Mouse (Mus musculus): ENCODE measurements at regions not wholly inside any gene's neighbourhood (a gene's known extent, or its start where the extent isn't known, plus 50 kb on each side); places are given as distances from the start of the nearest gene placed in this dataset.

DNA sequence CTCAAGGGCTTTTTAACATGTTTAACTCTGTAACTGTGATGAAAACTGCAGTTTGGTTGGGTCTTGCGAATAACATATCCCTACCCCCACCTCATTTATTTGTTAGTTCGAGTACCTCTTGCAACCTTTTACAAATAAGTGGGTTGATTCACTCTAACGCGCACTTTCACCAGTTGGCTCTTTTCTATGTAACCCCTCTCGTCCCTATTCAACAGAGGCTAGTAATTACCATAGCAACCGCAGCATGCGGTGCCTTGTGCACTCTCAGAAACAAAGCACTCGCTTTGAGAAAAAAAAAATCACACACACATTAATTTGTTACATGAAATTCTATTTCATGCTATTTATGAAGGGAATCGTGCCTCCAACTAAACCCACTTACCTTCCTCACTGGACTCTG is 201.7 kb downstream of the Icos start:
- no peak for TF ChIP-seq POLR2A (IDR thresholded peaks at IDR 0.05; ENCODE audit: insufficient read depth, low read depth, low read length)
- TF ChIP-seq CTCF (IDR thresholded peaks at IDR 0.05), result no peak
- no peak for TF ChIP-seq EP300 (IDR thresholded peaks at IDR 0.05; ENCODE audit: insufficient read depth, low read depth, low read length)

Data from heart, adult 2 months (tissue).